Mouse (Mus musculus): Measurements from ENCODE around the gene Tmem191c. TPM values are rescaled to one million over a fixed set of nuclear protein-coding genes. Genes with fewer than 3 reads are reported as not detected.
"Not testable (repeated sequence)": the region's sequence is repeated elsewhere in the genome, so short reads cannot be mapped to it uniquely, and the experiment has no call there.

Tmem191c gene
- polyA plus RNA-seq (2014; fragmentation: Nextera tagmentation; extraction: Ambion mirVana), result 6.8 and 7.4 TPM in 2 replicates

- 59% methylated on average over 7 of the region's 7 CpGs for WGBS
- ATAC-seq (ENCODE audit: low FRiP score) (peak; percentile 1; the same call in 1 of the 2 replicates), DNase-seq (ENCODE audit: low spot score, missing footprints) (no peak)
- H3K9ac ChIP-seq (ENCODE audit: low read length), result peak within 1 kb of the TSS; percentile 69
- peak within 1 kb of the TSS; percentile 69; the same call in 1 of the 2 replicates for H3K27ac ChIP-seq (ENCODE audit: low read depth, low read length)
- no peaks in the 10 kb centered on the region for H3K36me3 ChIP-seq (ENCODE audit: control insufficient read depth, insufficient read depth, low read length)
- H3K9me3 ChIP-seq (ENCODE audit: control insufficient read depth, low read length), result no peaks in the 10 kb centered on the region
- peak within 1 kb of the TSS; percentile 93 for H3K4me2 ChIP-seq
- peak within 1 kb of the TSS; percentile 51 for H3K4me3 ChIP-seq (ENCODE audit: low read depth, low read length)
- peaks cover 14% of the 10 kb centered on the region for H3K4me1 ChIP-seq (ENCODE audit: control insufficient read depth, insufficient read depth, low read length)
- H3K27me3 ChIP-seq (ENCODE audit: control insufficient read depth, insufficient read depth, low read length), result peaks cover 29% of the 10 kb centered on the region
These were observed at the start of gene Tmem191c for GRCm38 (mm10) chr16:17275721-17276120. Gene Tmem191c (plus strand): TSS chr16:17276077.

- Histone ChIP-seq H3K4me1 (ENCODE audit: control insufficient read depth, insufficient read depth, low read length) (no peaks in the 10 kb centered on the region), H3K9ac (ENCODE audit: low read length) (no peak overlapping the region), H3K27me3 (ENCODE audit: control insufficient read depth, insufficient read depth, low read length) (no peaks in the 10 kb centered on the region), H3K9me3 (ENCODE audit: control insufficient read depth, low read length) (no peaks in the 10 kb centered on the region; the same call in 1 of the 2 replicates), H3K4me3 (ENCODE audit: low read depth, low read length) (no peak overlapping the region), H3K36me3 (ENCODE audit: control insufficient read depth, insufficient read depth, low read length) (no peaks in the 10 kb centered on the region), H3K4me2 (no peak overlapping the region), H3K27ac (ENCODE audit: low read depth, low read length) (no peak overlapping the region)
- DNase-seq (ENCODE audit: low spot score, missing footprints) (no peak), ATAC-seq (ENCODE audit: low FRiP score) (no peak)
These were observed 49.4 kb upstream of the Tmem191c start for GRCm38 (mm10) chr16:17226496-17226895.

GRCm38 (mm10) chr16:17231523-17231922 is 44.4 kb upstream of the Tmem191c start:
- H3K27ac ChIP-seq (ENCODE audit: low read depth, low read length); H3K36me3 ChIP-seq (ENCODE audit: control insufficient read depth, insufficient read depth, low read length); DNase-seq (ENCODE audit: low spot score, missing footprints); H3K9ac ChIP-seq (ENCODE audit: low read length); H3K27me3 ChIP-seq (ENCODE audit: control insufficient read depth, insufficient read depth, low read length); H3K9me3 ChIP-seq (ENCODE audit: control insufficient read depth, low read length); H3K4me2 ChIP-seq; ATAC-seq (ENCODE audit: low FRiP score); H3K4me3 ChIP-seq (ENCODE audit: low read depth, low read length): not testable (repeated sequence)
- peaks cover 18% of the 10 kb centered on the region for H3K4me1 ChIP-seq (ENCODE audit: control insufficient read depth, insufficient read depth, low read length)
- 89% methylated on average over 2 of the region's 2 CpGs for WGBS

DNA sequence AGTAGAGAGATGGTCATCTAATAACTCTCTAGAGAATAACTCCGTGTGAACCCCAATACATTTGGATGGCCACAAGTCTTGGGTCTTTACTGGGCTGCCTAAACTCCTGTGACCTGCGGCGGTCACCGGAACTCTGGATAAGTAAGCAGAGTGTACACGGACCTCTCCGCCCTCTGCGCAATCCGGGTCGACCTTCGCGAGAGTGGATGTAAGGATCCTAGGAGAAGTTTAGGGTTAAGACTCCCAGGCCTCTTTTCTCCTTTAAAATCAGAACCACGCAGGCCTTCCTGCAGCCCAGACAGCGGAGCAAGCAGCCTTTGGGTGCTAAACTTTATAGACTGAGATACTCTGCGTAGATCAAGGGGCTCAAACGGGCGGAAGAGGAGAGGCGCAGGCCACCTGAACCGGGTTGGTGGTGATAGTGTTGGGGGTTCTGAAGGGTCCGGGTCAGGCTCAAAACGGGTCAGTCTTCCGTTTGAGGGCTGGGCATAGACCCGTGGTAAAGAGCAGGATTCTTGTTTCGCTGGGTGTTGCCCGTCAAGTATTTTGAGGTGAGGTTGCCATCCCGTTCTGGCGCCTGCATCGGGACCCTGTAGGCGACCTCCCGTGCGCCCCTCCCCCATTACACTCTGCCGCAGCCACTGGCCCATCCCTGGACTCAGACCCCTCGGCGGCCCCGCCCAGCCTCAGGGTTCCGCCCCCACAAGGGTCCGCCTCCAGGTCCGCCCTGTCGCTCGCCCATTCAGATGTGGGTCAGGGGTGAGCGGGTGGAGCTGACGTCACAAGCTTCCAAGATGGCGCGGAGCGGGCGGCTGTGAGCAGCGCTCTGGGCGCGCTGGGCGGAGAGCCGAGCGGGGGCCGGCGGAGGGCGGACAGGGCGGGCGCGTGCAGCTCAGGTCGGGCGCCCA is 42.8 kb upstream of the Tmem191c start, which contains the start of gene Hic2:
TSS of gene Hic2 (plus strand) at position 779 of the 908 bp plus-strand sequence.
- ATAC-seq (ENCODE audit: low FRiP score) (peak; percentile 98), DNase-seq (ENCODE audit: low spot score, missing footprints) (peak; percentile 99)
- Histone ChIP-seq H3K36me3 (ENCODE audit: control insufficient read depth, insufficient read depth, low read length) (no peaks in the 10 kb centered on the region), H3K4me2 (peak within 1 kb of the TSS; percentile 90), H3K4me1 (ENCODE audit: control insufficient read depth, insufficient read depth, low read length) (peaks cover 18% of the 10 kb centered on the region), H3K27ac (ENCODE audit: low read depth, low read length) (peak within 1 kb of the TSS; percentile 89), H3K4me3 (ENCODE audit: low read depth, low read length) (peak within 1 kb of the TSS; percentile 83), H3K9ac (ENCODE audit: low read length) (peak within 1 kb of the TSS; percentile 92), H3K9me3 (ENCODE audit: control insufficient read depth, low read length) (no peaks in the 10 kb centered on the region; the same call in 1 of the 2 replicates), H3K27me3 (ENCODE audit: control insufficient read depth, insufficient read depth, low read length) (no peaks in the 10 kb centered on the region)
- WGBS, result 1% methylated on average over 59 of the region's 59 CpGs

- H3K9ac ChIP-seq (ENCODE audit: low read length), result peak overlapping the region; percentile 92
- no peaks in the 10 kb centered on the region for H3K36me3 ChIP-seq (ENCODE audit: control insufficient read depth, insufficient read depth, low read length)
- no peaks in the 10 kb centered on the region; the same call in 1 of the 2 replicates for H3K9me3 ChIP-seq (ENCODE audit: control insufficient read depth, low read length)
- H3K4me2 ChIP-seq, result peak overlapping the region; percentile 90
- H3K27me3 ChIP-seq (ENCODE audit: control insufficient read depth, insufficient read depth, low read length), result no peaks in the 10 kb centered on the region
- ATAC-seq (ENCODE audit: low FRiP score) (peak; percentile 75), DNase-seq (ENCODE audit: low spot score, missing footprints) (peak; percentile 98)
- peaks cover 18% of the 10 kb centered on the region for H3K4me1 ChIP-seq (ENCODE audit: control insufficient read depth, insufficient read depth, low read length)
- H3K4me3 ChIP-seq (ENCODE audit: low read depth, low read length), result peak overlapping the region; percentile 83
- WGBS, result under 1% methylated on average over 58 of the region's 62 CpGs
- H3K27ac ChIP-seq (ENCODE audit: low read depth, low read length), result peak overlapping the region; percentile 89
These were observed 42.0 kb upstream of the Tmem191c start for GRCm38 (mm10) chr16:17233702-17234498.

DNA sequence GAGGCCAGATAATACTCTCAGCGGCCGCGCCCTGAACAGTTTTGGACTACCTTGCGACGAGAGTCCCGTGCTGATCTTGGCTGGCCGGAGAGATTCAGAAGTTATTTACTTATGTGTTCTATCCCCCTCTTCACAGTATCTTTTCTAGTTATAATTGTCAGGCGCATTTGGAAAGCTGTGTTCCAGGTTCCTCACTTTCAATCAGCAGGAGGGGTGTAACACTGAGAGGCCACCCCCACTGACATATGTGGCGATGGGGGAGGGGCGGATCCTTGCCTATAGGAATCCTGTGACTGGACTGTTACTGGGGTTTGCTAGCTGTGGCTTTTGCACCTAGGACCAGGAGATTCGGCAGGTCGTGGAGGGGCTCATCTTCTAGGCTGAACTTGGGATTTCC is 41.4 kb upstream of the Tmem191c start:
- WGBS, result 3% methylated on average over 12 of the region's 12 CpGs
- Histone ChIP-seq H3K9me3 (ENCODE audit: control insufficient read depth, low read length) (no peaks in the 10 kb centered on the region; the same call in 1 of the 2 replicates), H3K27me3 (ENCODE audit: control insufficient read depth, insufficient read depth, low read length) (no peaks in the 10 kb centered on the region), H3K4me3 (ENCODE audit: low read depth, low read length) (peak overlapping the region; percentile 83), H3K27ac (ENCODE audit: low read depth, low read length) (peak overlapping the region; percentile 89), H3K36me3 (ENCODE audit: control insufficient read depth, insufficient read depth, low read length) (no peaks in the 10 kb centered on the region), H3K4me2 (peak overlapping the region; percentile 90), H3K9ac (ENCODE audit: low read length) (peak overlapping the region; percentile 92), H3K4me1 (ENCODE audit: control insufficient read depth, insufficient read depth, low read length) (peaks cover 18% of the 10 kb centered on the region)
- no peak for DNase-seq (ENCODE audit: low spot score, missing footprints)
- ATAC-seq (ENCODE audit: low FRiP score), result no peak

DNA sequence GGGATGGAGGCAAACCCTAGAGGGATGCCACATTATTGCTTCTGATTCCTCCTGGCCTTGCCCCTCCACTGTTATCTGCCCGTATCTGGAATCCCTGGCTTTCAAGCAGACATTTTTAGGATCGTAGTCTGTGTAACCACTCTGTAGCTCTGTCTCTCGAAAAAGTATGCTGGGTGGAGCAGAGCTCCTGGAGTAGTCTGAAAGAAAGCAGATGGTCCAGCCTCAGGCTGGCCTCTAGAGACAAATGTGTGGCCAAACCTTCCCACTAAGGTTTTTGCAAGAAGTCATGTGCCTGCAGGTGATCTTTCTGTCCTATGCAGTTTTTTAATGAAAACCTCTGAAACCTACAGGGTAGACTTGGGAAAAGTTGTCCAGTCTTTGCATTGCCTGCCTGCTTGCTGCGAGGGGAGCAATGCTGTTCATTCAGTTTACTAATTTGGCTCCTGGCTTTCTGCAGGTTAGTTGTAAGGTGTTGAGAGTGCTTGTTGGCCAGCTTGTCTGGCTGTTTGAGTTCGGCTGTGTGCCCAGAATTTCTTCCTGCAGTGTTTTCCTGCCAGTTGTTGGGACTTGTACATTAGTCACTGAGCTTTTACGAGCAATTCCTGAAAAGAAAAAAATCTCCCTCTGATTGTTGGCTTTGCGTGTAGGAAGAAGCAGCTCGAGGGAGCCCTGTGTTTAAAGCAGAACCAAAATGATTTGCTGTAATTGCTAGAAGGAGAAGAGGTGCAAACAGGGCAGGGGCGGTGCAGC is 40.8 kb upstream of the Tmem191c start:
- Histone ChIP-seq H3K9ac (ENCODE audit: low read length) (peak overlapping the region; percentile 92), H3K27me3 (ENCODE audit: control insufficient read depth, insufficient read depth, low read length) (no peaks in the 10 kb centered on the region), H3K4me3 (ENCODE audit: low read depth, low read length) (peak overlapping the region; percentile 83), H3K4me1 (ENCODE audit: control insufficient read depth, insufficient read depth, low read length) (peaks cover 18% of the 10 kb centered on the region), H3K27ac (ENCODE audit: low read depth, low read length) (no peak overlapping the region), H3K4me2 (peak overlapping the region; percentile 90), H3K36me3 (ENCODE audit: control insufficient read depth, insufficient read depth, low read length) (no peaks in the 10 kb centered on the region), H3K9me3 (ENCODE audit: control insufficient read depth, low read length) (no peaks in the 10 kb centered on the region)
- ATAC-seq (ENCODE audit: low FRiP score) (no peak), DNase-seq (ENCODE audit: low spot score, missing footprints) (no peak)
- 74% methylated on average over 9 of the region's 9 CpGs for WGBS

- 86% methylated on average over 3 of the region's 3 CpGs for WGBS
- H3K4me2 ChIP-seq, result no peak overlapping the region
- H3K36me3 ChIP-seq (ENCODE audit: control insufficient read depth, insufficient read depth, low read length), result no peaks in the 10 kb centered on the region
- H3K4me3 ChIP-seq (ENCODE audit: low read depth, low read length), result no peak overlapping the region
- DNase-seq (ENCODE audit: low spot score, missing footprints) (no peak), ATAC-seq (ENCODE audit: low FRiP score) (no peak)
- no peaks in the 10 kb centered on the region for H3K27me3 ChIP-seq (ENCODE audit: control insufficient read depth, insufficient read depth, low read length)
- no peak overlapping the region for H3K9ac ChIP-seq (ENCODE audit: low read length)
- H3K27ac ChIP-seq (ENCODE audit: low read depth, low read length), result no peak overlapping the region
- H3K4me1 ChIP-seq (ENCODE audit: control insufficient read depth, insufficient read depth, low read length), result peaks cover 16% of the 10 kb centered on the region
- H3K9me3 ChIP-seq (ENCODE audit: control insufficient read depth, low read length), result no peaks in the 10 kb centered on the region
These were observed 38.2 kb upstream of the Tmem191c start for GRCm38 (mm10) chr16:17237634-17238033.

Measured in midbrain, embryonic 11.5 days (tissue).